Comparison of ENCODE assay signal across 8 mouse cellular contexts in the genomic region with DNA sequence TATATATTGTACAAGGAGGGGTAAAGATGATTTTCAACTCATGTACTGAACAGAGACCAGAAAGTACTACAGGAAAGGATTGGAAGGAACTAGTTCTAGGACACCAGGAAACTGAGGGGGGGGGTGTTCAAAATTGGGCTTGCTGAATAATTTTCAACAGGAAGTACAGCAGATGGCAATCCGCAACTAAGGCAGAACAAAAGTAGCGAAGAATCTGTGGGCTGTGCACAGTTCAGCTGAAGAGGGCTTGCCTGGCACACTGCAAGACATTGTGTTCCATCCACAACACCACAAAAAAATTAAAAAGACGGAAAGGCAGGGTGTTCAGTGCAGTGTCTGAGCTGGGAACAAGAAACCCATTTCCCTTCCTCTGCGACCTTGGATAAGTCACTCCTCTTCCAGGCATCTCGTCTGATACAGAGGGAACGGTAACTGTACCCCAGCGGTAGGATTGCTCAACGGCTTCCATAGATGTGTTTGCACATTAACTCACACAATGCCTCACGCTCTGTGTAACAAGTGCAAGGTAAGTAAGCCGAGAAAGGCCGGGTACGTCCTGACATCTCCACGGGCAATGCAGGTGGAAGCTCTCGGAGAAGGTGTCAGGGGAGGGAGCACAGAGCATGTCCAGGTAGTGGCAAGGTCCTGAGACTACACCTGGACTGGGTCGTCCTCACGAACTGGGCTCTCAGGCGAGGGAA. TPM values are rescaled to one million over a fixed set of nuclear protein-coding genes. Genes with fewer than 3 reads are reported as not detected.
A peak's percentile ranks its signal among the peaks of the same experiment; 100 is the strongest.
DNase-seq lines count a peak whose midpoint lies in the region; ATAC-seq and TF ChIP-seq lines count a peak whose summit lies in the region.

No protein-coding gene starts in this region.

- TF ChIP-seq CTCF in bone marrow, adult 2 months (IDR thresholded peaks at IDR 0.05; ENCODE audit: control insufficient read depth, insufficient read depth, low read length), result no peak
- no peak for TF ChIP-seq CTCF in intestine, postnatal 0 days (IDR thresholded peaks at IDR 0.05; ENCODE audit: low read depth)
- no peak for TF ChIP-seq CTCF in liver, adult 2 months (IDR thresholded peaks at IDR 0.05; ENCODE audit: low read depth, low read length)

- no peaks in the 10 kb centered on the region for H3K36me3 ChIP-seq in intestine, postnatal 0 days (ENCODE audit: control insufficient read depth, insufficient read depth)
- no peaks in the 10 kb centered on the region for H3K36me3 ChIP-seq in liver, adult 2 months (ENCODE audit: control insufficient read depth, insufficient read depth, low read length)
- H3K36me3 ChIP-seq in midbrain, embryonic 16.5 days (ENCODE audit: control insufficient read depth, insufficient read depth, low read length), result no peaks in the 10 kb centered on the region

- 2% methylated on average over 17 of the region's 17 CpGs for WGBS in bone marrow, adult 2 months
- 4% methylated on average over 17 of the region's 17 CpGs for WGBS in intestine, postnatal 0 days
- WGBS in liver, adult 2 months, result 10% methylated on average over 17 of the region's 17 CpGs
- 2% methylated on average over 17 of the region's 17 CpGs for WGBS in midbrain, embryonic 16.5 days

- H3K79me2 ChIP-seq in liver, adult 2 months (ENCODE audit: control insufficient read depth, insufficient read depth, low read length), result no peaks in the 10 kb centered on the region; the same call in 1 of the 2 replicates

- peak overlapping the region; percentile 91 for H3K4me3 ChIP-seq in bone marrow, adult 2 months (replicated peaks; ENCODE audit: control insufficient read depth, low read depth, low read length)
- H3K4me3 ChIP-seq in intestine, postnatal 0 days (ENCODE audit: low read depth, low read length), result peak overlapping the region; percentile 90
- peak overlapping the region; percentile 97 for H3K4me3 ChIP-seq in liver, adult 2 months (ENCODE audit: insufficient read depth, low read depth, low read length)
- H3K4me3 ChIP-seq in midbrain, embryonic 16.5 days (ENCODE audit: low read depth, low read length), result peak overlapping the region; percentile 97

- H3K9me3 ChIP-seq in intestine, postnatal 0 days (ENCODE audit: control insufficient read depth), result no peaks in the 10 kb centered on the region
- H3K9me3 ChIP-seq in midbrain, embryonic 16.5 days (replicated peaks; ENCODE audit: control insufficient read depth, low read length, poor library complexity, severe bottlenecking), result no peaks in the 10 kb centered on the region

- H3K4me2 ChIP-seq in intestine, postnatal 0 days (replicated peaks; ENCODE audit: low read depth), result peak overlapping the region; percentile 93
- peak overlapping the region; percentile 53 for H3K4me2 ChIP-seq in midbrain, embryonic 16.5 days (ENCODE audit: low read length)

- H3K27me3 ChIP-seq in intestine, postnatal 0 days (replicated peaks; ENCODE audit: control insufficient read depth, insufficient read depth, low read length), result no peaks in the 10 kb centered on the region
- no peaks in the 10 kb centered on the region for H3K27me3 ChIP-seq in liver, adult 2 months (ENCODE audit: control insufficient read depth, insufficient read depth, low read length)
- no peaks in the 10 kb centered on the region for H3K27me3 ChIP-seq in midbrain, embryonic 16.5 days (ENCODE audit: control insufficient read depth, insufficient read depth, low read depth, low read length)

- H3K9ac ChIP-seq in intestine, postnatal 0 days (ENCODE audit: low read depth, low read length), result peak overlapping the region; percentile 79
- H3K9ac ChIP-seq in liver, adult 2 months (ENCODE audit: low read depth, low read length), result peak overlapping the region; percentile 90
- peak overlapping the region; percentile 96 for H3K9ac ChIP-seq in midbrain, embryonic 16.5 days (ENCODE audit: low read depth, low read length)

- peak; percentile 46 for ATAC-seq in frontal cortex, adult (ENCODE audit: low TSS enrichment)
- ATAC-seq in intestine, postnatal 0 days, result peak; percentile 53
- ATAC-seq in midbrain, embryonic 16.5 days, result peak; percentile 57

- H3K4me1 ChIP-seq in bone marrow, adult 2 months (ENCODE audit: control insufficient read depth, insufficient read depth, low read length), result no peaks in the 10 kb centered on the region; the same call in 1 of the 2 replicates
- H3K4me1 ChIP-seq in intestine, postnatal 0 days (replicated peaks; ENCODE audit: control insufficient read depth, insufficient read depth, low read length), result peaks cover 4% of the 10 kb centered on the region; the same call in 1 of the 2 replicates
- H3K4me1 ChIP-seq in liver, adult 2 months (ENCODE audit: control insufficient read depth, insufficient read depth, low read length), result no peaks in the 10 kb centered on the region; the same call in 1 of the 2 replicates
- peaks cover 13% of the 10 kb centered on the region for H3K4me1 ChIP-seq in midbrain, embryonic 16.5 days (ENCODE audit: control insufficient read depth, insufficient read depth, low read length)

- DNase-seq in retina, embryonic 14.5 days (ENCODE audit: low spot score), result peak; percentile 44
- DNase-seq in retina, postnatal 1 day, result no peak
- peak; percentile 48 for DNase-seq in liver, adult 2 months (ENCODE audit: extremely low read depth, low read depth, low spot score)
- DNase-seq in urinary bladder, postnatal 4 days (ENCODE audit: low spot score in 2 of 2), result no peak

- no peak for TF ChIP-seq POLR2A in bone marrow, adult 2 months (IDR thresholded peaks at IDR 0.05; ENCODE audit: borderline replicate concordance, control insufficient read depth, low read depth, low read length)
- TF ChIP-seq POLR2A in liver, adult 2 months (IDR thresholded peaks at IDR 0.05; ENCODE audit: extremely low read depth, insufficient read depth, low read length), result no peak

- no peak overlapping the region for H3K27ac ChIP-seq in bone marrow, adult 2 months (ENCODE audit: control insufficient read depth, insufficient read depth, low read depth, low read length, poor library complexity)
- peak overlapping the region; percentile 78; the same call in 1 of the 2 replicates for H3K27ac ChIP-seq in intestine, postnatal 0 days (ENCODE audit: low read depth, low read length)
- H3K27ac ChIP-seq in liver, adult 2 months (replicated peaks; ENCODE audit: insufficient read depth, low read depth, low read length), result 0 out of 2 replicates have a peak overlapping the region, but pooled peaks have one; percentile 0
- peak overlapping the region; percentile 90 for H3K27ac ChIP-seq in midbrain, embryonic 16.5 days (ENCODE audit: low read length)

RNA-seq across cellular contexts. Expression of gene Exoc6b, which starts 0.8 kb away (rescaled TPM):
- 4.0 and 5.8 TPM in 2 replicates for polyA plus RNA-seq in bone marrow, adult 2 months (2011; ENCODE audit: insufficient read depth, insufficient read length, low replicate concordance, missing spikeins)
- 6.7 and 8.6 TPM in 2 replicates for polyA plus RNA-seq in intestine, postnatal 0 days (2015; fragmentation: Nextera tagmentation; extraction: Ambion mirVana)
- 6.1 and 7.2 TPM in 2 replicates for total RNA-seq in liver, adult 2 months (2014; rRNA removed)
- 1.5 and 2.3 TPM in 2 replicates for polyA plus RNA-seq in liver, adult 2 months (2012; rRNA removed)
- 54.3 and 57.6 TPM in 2 replicates for polyA plus RNA-seq in midbrain, embryonic 16.5 days (2015; fragmentation: Nextera tagmentation; extraction: Ambion mirVana)

Comparison
In these comparisons a context has a peak if more than half of its experiments do, and no peak if none do; other contexts are left out.
1. DNase-seq: peak in retina, embryonic 14.5 days (single experiment) and liver, adult 2 months (single experiment); none in retina, postnatal 1 day (single experiment) and urinary bladder, postnatal 4 days (0 of 2).
2. Peak in every context shown above with its lines, with median percentiles within 50 percentile points of each other: H3K4me3 ChIP-seq, ATAC-seq and H3K9ac ChIP-seq.